Mouse (Mus musculus): ENCODE results near the gene Nme3.
A peak's percentile ranks its signal among the peaks of the same experiment; 100 is the strongest.

The Nme3 gene

GRCm38 (mm10) chr17:24896241-24896992 is at the start of gene Nme3:
Gene Nme3 (plus strand): TSS chr17:24896500.
- peak; percentile 75 for DNase-seq

DNA sequence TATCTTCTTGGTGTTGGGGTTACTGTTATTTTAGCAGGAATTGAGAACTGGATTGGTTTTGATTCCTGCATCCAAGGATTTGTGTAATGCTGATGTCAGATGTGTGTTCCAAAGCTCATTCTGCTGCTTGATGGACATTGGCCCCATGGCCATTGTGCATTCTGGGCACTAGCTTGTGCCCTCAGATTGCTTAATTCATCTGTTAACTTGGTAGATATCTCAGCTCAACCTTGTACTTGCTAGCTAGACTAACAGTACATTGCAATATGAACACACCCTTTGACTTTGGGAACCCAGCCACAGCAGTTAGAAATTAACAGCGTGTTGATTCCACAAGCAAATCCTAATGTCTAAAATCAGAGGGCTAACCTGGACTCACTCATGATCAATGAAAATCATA is 48.9 kb upstream of the Nme3 start:
- no peak for DNase-seq

GRCm38 (mm10) chr17:24848600-24849031 is 47.7 kb upstream of the Nme3 start:
- no peak for DNase-seq

DNA sequence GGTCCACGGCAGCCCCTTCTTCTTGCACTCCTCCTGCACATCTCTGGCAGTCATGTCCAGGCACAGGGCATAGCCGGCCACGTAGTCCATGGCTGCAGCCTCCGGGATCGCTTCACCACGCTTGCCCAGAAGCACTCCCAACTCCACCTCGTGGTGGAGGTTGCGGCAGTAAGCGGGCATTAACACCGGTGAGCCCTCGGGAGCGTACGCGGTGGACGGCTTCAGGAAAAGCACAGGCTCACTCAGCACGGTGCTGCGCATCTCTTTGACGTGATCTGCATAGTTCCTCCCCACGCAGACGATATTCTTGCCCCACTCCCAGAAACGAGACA is 46.6 kb upstream of the Nme3 start:
- DNase-seq: no peak

DNA sequence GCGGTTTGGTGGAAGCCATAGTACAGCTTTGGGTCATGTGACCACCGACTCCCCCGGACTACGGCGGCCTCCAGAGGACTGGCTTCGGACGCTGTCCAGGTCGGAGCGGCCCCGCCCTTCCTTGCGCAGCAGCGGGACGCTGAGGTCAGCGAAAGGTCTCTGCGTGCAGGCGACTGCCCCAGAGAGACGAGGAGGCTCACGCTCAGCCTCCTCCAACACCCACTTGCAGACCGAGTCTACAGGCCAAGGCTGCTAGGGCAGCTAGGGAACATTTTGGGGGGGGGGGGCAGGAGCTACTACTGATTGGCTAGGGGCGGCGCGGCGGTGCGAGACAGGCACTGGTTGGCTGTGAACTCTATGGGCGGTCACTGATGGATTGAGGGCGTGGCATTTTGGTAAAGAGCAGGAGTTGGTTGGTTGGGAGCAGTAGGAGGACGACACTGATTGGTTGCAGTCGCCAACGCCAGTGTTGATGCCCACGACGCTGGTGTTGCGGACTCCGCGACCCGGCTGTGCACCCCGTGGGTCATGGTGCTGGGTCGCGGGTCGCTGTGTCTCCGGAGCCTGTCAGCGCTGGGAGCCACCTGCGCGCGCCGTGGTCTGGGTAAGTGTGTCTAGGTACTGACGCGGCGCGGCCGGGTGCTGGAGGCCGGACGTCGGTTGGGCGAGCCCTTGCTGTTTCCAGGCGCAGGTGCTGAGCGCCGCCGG is 46.1 kb upstream of the Nme3 start, which contains the start of gene Fahd1:
Gene Fahd1 (minus strand): TSS at position 300 of the 708 bp plus-strand sequence.
- DNase-seq: peak; percentile 96

DNA sequence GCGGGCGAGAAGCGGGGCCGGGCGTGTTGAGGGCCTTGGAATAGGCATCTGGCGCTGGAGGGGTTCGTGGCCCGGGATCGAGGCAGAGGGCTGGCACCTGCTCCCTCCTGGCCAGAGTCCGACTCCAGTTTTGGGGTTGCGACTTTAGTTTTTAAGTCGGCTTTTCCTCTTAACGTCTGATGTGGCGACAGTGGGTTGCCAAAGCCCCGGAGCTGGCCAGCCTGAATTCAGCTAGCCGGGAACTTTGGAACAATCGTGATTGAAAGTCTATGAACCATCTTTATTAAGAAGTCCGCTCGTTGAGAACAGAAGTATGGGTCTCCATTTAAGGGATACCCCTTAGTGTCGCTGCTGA is 45.5 kb upstream of the Nme3 start:
- DNase-seq: no peak

DNA sequence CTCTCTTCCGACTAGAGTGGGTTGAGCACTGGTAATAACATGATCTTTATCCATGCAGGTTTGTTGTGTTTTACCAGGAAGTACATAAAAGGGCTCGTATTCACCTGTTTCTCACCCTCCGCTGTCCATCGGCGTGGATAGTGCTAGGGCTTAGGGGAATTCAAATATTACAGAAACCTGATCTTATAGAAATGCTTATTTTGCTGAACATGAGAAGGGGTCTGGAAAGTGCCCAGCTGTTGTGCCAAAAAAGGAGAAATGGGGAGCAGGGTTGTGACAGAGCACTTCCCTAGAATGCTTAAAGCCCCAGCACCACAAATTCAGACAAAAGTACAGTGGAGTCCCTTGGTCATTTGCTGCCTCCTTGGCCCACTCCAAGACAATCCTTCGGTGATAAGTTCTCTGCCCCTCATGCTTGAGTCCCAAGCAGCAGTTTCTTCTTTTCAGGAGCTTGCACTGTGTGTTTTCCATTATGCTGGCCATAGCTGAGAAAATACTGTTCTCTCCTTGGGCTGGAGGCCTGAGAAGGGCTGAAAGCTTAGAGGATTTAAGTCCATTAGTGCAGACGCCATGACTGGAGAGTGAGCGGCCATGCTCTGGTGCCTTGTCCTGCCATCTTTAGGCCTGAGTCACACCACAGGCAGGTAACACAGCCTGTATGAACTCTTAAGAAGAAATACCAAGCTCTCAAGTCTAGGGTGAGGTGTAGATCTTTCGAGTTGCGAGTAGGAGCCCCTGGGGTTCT is 44.7 kb upstream of the Nme3 start:
- DNase-seq: no peak

DNA sequence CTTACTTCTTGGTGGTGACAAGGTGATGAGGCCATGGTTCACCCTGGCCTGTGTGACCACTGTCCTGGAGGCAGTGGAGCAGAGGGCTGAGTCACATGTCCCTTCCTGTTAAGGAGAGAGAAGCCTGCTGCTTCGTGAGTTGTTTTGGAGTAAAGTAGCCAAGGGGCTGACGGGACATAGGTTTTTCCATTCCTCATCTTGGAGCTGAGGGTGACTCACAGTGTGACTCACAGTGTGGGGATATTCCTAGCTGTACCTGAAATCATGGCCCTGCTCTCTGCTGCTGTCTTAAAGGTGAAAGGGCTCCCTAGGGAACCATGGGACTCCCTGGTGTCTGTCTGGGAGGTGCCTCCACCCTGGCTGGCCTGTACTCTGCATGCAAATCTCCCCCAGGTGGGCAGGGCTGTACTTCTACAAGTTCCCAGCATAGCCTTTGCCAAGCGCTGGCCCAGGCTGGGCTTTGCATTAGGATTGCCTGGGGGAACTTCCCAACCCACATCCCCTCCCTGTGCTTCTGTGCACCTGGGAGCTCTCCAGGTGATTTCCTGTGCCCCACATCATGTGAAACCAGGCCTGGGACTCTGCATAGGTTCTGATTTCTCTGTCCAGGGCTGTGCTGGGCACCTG is 40.3 kb upstream of the Nme3 start:
- DNase-seq: no peak

- DNase-seq: no peak
These were observed 39.7 kb upstream of the Nme3 start for GRCm38 (mm10) chr17:24856589-24856988.

- no peak for DNase-seq
These were observed 38.3 kb upstream of the Nme3 start for GRCm38 (mm10) chr17:24857831-24858470.

GRCm38 (mm10) chr17:24858967-24859366 is 37.3 kb upstream of the Nme3 start:
- DNase-seq: no peak

- no peak for DNase-seq
These were observed 36.2 kb upstream of the Nme3 start for GRCm38 (mm10) chr17:24860076-24860475.

DNA sequence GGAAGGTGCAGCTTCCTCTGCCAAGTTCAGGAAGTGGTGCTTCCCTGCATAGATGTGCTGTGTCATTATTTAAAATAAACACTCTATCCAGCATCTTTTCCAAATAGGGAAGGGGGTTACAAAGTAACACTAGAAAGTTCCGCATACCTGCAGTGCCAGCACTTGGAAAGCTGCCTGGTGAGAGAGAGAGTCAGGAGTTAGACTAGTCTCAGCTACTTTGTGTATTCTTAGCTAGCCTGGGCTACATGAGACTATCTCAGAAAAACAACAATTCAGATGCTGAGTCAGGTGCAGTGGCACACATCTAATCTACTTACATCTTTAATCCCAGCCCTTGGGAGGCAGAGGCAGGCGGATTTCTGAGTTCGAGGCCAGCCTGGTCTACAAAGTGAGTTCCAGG is 34.5 kb upstream of the Nme3 start:
- DNase-seq: no peak

DNA sequence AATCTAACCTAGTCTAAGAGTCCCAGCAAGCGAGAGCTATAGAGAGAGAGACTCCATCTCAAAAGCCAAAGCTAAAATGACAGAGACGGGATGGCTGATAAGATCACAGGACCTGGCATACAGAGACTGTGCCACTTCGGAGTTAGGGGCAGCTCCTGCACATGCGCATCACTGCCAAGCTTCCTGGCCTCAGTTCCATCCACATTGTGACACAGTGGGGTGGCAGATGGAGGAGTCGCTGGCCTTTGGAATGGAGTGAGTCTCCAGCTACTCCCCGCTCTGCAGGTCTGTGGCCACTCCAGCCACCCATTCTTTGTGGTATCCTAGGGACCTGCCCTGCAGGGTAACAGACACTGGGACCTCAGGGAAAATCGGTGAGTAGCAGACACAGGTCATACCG is 30.5 kb upstream of the Nme3 start, which contains the start of gene Igfals:
Gene Igfals (plus strand): TSS at position 222 of the 400 bp plus-strand sequence.
- DNase-seq: no peak

DNA sequence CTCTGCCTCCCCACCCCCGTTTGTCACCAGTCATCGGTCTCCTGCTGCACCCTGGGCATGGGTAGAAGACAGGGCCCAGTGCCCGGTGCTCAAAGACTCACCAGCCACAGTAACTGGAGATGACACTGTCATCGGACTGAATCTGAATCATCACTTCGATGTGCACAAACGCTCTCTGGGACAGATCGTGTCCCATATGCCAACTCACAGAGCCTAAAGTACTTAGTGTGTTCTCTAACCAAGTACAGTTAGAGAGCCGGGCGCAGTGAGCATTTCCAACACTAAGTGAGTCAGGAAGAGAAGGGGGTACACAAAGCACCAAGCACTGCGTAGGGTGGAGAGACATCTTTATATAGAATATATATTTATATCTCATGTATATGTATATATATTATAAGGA is 28.4 kb upstream of the Nme3 start:
- DNase-seq: peak; percentile 24

GRCm38 (mm10) chr17:24873695-24874404 is 22.4 kb upstream of the Nme3 start:
- no peak for DNase-seq

- DNase-seq: no peak
These were observed 21.9 kb upstream of the Nme3 start for GRCm38 (mm10) chr17:24874405-24874745.

- no peak for DNase-seq
These were observed 21.3 kb upstream of the Nme3 start for GRCm38 (mm10) chr17:24874989-24875388.

- no peak for DNase-seq
These were observed 18.8 kb upstream of the Nme3 start for GRCm38 (mm10) chr17:24877336-24878116.

- DNase-seq: no peak
These were observed 18.2 kb upstream of the Nme3 start for GRCm38 (mm10) chr17:24878117-24878397.

- no peak for DNase-seq
These were observed 17.8 kb upstream of the Nme3 start for GRCm38 (mm10) chr17:24878531-24878930.
